Mouse (Mus musculus) right cerebral cortex, postnatal 14 days (tissue): Measurements from ENCODE around the gene Myo1e.

Source experiments
- DNase-seq: peaks from one replicate; pipeline ENCODE4 v3.0.0; 2022

Gene Myo1e

DNA sequence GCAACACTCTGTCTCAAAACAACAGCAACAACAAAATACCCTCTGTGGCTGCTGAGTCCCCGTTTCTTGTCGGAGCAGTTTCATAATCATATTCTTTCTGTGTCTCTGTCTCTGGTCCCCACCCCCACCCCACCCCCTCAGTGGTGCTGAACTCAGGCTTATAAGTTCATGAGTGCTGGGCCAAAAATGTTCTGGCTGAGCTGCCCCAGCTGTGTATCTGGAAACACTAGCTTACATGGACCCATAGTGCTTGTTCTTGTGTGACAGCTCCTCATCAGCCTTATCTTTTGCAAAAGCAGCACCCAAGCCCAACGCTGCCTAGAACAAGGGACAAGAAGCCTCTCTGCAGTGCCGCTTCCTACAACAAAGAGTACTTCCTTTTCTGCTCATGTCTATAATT lies 232.8 kb downstream of the Myo1e start:
- no peak for DNase-seq

DNA sequence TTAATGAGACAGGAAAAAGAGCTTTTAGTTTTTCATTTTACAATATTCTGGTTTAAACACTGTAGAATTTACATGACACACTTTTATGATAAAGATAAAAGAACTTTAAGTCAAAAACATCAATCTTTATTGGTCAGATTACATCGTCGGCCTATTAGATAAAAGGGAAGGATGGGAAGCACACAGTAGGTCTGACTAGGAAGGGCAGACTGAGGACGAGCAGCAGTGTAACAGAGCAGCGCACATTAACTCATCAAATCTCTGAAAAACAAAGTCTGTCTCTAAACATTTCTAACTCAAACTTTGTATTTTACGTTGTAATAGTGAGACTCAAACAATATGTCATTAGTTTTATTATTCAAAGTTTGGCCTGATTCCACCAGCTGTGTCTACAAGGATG lies 241.9 kb downstream of the Myo1e start:
- no peak for DNase-seq
